Mouse (Mus musculus) cerebellum, postnatal 25 days (tissue): ENCODE measurements around the gene Bola1.
"Not testable (repeated sequence)": the region's sequence is repeated elsewhere in the genome, so short reads cannot be mapped to it uniquely, and the experiment has no call there.

Source experiments
- DNase-seq, 2 experiments: peaks; one replicate each; pipeline ENCODE4 v3.0.0; 2021; ENCODE audit warnings: mixed read lengths in 2 of 2

Gene Bola1

DNA sequence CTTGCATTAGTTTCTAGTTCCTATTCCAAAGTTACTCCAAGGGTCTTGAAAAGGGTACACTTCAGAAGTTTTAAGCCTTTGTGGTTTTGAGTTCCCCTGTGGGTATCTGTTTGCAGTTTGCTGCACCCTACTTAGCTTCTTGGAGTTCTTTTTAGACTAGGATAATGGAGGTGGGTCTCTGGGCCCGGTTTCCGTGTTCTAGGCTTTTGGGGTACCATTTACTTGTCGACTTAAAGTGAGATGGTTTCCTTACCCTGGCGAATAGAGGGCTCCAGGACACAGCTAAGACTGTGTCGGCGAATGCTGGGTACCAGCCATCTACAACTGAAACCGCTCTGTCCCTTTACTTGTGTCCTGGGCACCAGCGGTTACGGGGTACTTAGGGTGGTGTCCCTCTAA, 2.1 kb upstream of the Bola1 start:
- DNase-seq: peak; percentile 31 to 33

DNA sequence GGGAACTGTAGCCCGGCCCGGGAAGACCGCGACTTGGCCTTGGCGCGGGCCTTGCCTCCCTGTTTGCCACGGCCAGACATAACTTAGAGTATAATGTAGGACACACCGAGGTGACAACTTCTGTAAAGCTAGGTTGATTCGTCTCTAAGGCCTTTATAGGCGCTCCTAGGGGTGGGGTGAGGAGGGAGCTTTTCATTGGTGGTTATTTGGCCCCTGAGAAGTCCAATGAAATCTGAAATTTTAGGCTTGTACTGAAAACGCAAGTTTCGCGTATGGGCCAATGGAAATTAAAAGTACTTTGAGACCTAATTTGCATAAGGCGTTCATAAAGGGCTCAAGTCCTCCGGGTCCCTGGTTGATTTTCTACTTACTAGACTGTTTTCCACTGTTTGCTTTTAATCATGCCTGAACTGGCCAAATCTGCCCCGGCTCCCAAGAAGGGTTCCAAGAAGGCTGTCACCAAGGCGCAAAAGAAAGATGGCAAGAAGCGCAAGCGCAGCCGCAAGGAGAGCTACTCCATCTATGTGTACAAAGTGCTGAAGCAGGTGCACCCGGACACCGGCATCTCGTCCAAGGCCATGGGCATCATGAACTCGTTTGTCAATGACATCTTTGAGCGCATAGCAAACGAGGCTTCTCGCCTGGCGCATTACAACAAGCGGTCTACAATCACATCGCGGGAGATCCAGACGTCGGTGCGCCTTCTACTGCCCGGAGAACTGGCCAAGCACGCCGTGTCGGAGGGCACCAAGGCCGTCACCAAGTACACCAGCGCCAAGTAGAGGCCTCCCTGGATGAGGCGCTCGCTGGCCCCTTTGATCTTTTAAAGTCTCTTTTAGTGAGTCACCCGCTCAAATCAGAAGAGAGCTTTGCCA, 1.5 kb upstream of the Bola1 start, which contains the start of the genes Hist2h2ac and Hist2h2be:
Gene Hist2h2ac (minus strand): TSS at position 116 of the 875 bp plus-strand sequence.
Gene Hist2h2be (plus strand): TSS at position 355 of the 875 bp plus-strand sequence.
- DNase-seq: peak; percentile 85 to 87

DNA sequence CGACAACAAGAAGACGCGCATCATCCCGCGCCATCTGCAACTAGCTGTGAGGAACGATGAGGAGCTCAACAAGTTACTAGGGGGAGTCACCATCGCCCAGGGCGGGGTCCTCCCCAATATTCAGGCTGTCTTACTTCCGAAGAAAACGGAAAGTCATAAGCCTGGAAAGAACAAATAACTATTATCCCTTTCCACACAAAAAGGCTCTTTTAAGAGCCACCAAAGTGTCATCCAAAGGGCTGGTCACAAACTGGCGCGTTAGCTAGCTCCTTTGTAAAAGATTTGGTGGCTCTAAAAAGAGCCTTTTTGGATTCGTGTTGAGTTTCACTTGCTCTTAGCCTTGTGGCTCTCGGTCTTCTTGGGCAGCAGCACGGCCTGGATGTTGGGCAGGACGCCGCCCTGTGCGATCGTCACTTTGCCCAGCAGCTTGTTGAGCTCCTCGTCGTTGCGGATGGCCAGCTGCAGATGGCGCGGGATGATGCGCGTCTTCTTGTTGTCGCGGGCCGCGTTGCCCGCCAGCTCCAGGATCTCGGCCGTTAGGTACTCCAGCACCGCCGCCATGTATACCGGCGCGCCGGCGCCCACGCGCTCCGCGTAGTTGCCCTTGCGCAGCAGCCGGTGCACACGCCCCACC, 739 bp upstream of the Bola1 start:
- DNase-seq: peak in 1 of 2 experiments; percentile 83

DNA sequence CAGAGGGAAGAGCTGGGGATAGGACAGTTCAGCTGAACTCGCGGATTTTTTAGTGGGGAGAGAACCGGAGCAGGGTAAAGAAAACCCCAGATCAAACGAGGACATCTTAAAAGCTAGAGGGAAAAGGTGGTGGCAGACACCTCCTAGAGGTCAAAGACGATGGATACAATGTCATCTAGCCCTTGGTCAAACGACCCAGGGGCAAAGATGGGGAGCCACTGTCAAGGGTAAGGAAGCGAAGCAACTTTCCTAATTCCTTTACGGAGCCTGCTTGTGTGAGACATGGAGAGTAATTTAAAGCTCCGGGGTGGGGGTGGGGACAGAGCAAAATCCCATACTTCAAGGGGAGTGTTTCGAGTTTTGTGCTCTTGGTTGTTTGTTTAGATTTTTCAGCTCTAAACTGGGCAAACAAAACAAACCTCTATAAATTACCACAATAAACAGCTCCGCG, 293 bp downstream of the Bola1 start:
- DNase-seq: peak; percentile 51 to 60

DNA sequence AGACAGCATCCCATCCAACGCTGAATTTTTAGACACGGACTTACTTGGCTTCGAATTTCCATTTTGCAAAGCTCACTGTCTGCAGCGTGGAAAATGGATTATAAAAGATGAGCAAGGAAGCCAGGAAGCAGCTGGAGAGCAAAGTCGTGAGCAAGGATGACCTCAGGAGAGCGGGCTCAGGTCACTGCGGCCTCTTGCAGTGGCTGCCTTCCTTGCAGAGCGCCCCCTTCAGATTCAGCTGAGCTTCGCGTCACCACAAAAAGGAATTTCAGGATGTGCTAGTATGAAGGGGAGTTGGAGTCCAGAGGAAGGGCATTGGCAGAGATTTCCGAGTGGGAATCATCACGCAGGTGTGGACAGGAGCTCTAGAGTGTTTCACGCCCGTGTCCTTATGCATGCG, 10.3 kb downstream of the Bola1 start:
- DNase-seq: peak in 1 of 2 experiments; percentile 46

DNA sequence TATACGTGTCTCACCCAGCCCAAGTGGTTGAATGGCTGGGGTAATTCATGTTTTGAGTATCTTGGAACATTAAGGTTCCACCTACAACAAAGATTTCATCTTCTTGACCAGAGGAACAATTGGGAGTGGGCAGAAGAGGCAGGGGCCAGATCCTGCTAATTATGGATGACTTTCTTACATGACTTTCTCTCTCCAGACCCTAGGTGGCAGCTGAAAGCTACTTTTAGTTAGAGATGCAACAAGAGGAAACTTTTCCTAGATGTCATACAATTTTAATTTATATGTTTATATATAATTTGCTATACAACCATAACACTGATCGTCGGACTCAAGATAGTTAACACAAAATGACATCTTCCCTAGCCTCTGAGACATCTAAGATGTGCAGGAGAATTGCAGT, 11.7 kb downstream of the Bola1 start:
- no peak for DNase-seq

DNA sequence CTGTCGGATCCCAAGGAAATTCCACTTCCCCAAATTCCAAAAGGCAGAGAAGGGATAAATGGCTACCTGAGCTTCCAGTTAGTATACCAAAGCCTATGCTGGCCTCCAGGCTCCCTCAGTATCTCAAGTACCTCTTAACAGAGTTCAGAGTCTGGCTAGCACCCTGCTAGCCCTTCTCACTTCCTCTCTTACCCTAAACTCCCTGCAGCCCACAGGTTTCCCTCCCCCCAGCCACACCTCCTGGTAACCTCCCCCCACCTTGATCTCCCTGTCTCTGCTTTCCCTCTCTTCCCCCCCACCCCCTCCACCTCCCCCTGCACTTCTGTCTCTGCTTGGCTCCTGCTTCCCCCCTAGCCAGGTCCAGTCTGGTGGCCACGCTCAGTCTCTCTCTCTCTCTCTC, 19.8 kb downstream of the Bola1 start:
- no peak for DNase-seq

DNA sequence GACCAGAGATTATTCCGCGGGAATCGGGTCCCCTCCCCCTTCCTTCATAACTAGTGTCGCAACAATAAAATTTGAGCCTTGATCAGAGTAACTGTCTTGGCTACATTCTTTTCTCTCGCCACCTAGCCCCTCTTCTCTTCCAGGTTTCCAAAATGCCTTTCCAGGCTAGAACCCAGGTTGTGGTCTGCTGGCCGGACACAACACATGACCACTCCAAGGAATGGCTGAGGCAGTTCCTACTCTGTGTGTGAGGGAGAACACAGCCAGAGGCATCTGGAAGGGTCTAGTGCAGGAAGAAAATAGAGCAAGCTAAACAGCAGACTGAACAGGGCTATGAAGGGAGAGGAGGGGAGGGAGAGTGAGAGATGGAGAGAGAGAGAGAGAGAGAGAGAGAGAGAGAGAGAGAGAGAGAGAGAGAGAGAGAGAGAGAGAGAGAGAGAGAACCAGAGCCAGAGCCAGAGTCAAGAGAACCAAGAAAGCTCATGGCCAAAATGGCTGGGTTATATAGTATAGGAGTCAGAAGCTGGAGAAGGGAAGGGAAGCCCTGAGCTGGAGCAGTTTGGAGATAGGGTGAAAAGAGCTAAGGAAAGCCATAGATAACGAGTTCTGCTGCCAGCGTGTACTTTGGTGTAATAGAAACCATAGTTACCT, 20.8 kb downstream of the Bola1 start:
- DNase-seq: not testable (repeated sequence)

DNA sequence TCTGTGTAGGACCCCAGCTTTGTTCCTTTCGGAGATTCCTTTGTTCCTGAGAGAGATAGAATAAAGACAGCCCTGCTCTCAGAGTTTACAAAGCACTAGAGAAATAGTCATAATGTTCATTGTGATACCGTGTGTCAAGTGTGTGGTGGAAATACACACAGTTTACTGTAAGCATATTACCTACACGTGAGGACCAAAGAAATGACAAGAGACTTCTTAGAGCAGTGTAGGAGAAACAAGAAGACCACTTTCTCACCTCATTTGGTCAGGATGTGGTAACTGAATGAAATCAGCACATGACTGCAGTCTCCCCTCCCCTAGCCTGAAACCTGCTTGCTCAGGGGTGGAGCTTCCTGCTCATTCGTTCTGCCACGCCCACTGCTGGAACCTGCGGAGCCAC, 21.3 kb downstream of the Bola1 start:
- no peak for DNase-seq

DNA sequence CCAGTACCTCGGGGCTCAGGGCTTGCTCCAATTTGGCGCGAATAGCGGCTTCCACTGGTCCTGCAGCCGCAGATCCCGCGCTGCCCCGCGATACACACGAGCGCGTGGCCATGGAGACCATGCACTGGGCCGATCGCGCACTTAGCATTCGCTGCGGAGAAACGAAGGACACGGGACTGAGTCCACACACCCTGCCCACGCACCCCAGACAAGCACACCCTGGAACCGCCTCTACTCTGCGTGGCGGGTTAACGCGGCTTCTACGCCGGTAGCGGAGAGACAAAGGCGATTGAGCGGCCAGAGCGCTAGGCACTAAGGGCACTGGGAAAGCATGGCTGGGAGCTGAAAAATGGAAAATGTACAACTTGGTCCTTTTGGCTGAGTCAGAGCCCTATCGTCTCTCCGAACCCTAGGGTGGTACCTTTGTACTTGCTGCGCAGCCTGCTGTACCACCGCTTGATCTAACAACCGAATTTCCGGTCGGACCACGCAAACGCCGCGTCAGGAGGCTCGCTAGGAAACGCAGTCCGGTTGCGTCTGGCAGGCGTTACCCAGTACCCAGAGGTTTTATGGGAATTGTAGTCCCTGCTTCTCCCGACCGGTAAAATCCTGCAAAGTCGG, 22.3 kb downstream of the Bola1 start:
- DNase-seq: peak; percentile 91 to 93

DNA sequence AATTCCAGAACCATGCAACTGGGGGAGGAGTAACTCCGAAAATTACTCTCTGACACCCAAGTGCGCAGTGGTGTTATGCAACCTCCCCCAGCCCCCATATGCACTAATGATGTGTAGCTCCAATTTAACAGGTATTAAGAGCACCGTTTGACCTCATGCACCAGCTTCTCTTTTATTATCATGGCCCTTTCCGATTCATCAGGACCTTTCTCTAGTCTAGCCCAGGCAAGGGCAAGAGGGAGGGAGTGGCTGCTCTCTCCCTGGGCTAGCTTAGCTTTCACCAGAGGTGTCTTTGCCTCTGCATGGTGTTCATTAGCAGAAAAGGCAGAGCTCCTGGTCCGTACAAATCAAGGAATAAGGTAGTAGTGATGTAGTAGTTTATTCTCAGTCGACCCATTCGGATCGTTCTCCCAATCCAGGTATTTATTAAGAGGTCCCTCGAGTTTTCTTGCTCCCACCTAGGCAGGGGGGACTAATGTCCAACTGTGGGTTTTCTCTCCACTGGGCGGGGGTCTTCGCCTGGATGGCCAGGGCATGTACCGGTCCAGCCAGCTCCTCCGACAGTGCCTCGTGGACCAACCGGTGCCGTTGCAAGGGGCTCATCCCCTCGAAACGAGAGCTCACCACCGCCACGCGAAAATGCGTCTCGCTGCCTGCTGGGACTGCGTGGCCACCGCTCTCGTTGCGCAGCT, 22.9 kb downstream of the Bola1 start:
- no peak for DNase-seq

DNA sequence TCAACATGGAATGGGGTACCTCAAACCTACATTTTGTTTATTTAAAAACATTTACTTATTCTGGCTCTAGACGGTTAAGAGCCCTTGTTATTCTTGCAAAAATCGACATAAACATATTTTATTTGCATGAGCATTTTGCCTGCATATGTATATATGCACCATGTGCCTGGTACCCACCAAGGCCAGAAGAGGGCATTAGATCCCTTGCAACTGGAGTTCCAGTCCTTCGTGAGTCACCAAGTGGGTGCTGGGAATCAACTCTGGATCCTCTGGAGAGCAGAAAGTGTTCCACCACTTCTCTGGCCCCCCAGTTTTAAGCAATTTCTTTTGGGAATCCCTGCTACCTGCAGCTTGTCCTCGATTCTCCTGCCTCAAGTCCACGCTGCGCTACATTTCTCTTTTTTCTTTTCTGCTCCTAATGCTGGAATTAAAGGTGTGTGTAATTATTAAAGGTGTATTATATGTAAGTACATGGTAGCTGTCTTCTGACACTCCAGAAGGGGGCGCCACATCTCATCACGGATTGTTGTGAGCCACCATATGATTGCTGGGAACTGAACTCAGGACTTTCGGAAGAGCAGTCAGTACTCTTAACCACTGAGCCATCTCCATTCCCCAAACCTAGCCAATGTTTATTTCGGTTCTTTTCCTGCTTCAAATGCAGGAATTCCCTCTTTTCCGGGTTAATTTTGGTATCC, 23.7 kb downstream of the Bola1 start:
- peak in 1 of 2 experiments; percentile 60 for DNase-seq

DNA sequence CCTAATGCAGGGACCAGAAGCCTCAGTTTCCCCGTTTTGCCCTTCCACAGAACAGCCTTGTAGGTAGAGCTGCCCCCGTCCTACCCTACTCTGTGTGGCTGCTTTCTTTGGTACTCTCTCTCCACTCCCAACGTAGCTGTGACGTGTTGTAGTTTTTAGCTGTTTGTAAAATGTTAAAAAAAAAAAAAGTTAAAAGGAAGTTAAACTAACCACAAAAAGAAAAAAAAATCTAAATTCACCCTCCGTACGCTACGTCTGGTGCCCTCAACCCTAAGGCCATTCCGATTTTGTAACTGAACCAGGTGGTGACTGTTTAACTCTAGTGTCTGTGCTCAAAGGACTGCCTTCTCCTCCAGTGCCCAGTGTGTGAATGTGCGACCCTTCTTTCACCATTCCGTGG, 24.5 kb downstream of the Bola1 start:
- no peak for DNase-seq

DNA sequence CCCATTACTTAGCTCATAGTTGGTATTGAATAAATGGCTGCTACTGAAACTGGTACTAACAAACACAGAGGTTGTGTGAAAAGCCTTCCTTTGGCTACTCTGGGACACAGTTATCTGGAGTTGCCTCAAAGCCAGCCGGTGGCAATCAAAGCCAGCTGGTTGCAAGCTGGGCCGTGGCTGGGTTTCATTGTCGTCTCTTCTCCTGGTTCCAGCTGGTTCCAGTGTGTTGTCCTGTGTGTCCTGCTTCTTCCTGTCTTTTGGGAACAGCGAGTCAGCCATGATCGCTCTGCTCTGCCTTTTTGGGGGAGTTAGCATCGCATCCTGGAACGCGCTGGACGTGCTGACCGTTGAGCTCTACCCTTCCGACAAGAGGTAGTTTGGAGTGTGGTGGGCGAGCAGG, 26.5 kb downstream of the Bola1 start:
- no peak for DNase-seq

DNA sequence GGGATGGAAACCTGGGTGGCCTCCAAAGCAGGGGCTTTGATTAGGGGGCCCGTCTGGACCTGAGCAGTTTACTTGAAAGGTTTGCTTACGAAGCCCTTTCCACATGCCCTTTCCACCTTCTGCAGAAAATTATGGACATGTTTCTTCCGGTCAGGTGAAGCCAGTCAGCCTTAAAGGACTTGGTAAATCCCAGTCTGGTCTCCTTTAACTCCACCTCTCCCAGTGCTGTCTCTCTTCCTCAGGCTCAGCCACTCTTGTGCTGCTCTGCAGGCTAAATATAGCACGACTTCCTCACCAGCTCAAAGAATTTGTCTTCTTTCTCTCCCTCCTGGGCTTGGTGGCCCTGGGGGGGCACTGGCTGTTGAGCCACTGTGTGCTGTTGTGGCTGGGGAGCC, 37.1 kb downstream of the Bola1 start:
- DNase-seq: peak; percentile 49 to 55

DNA sequence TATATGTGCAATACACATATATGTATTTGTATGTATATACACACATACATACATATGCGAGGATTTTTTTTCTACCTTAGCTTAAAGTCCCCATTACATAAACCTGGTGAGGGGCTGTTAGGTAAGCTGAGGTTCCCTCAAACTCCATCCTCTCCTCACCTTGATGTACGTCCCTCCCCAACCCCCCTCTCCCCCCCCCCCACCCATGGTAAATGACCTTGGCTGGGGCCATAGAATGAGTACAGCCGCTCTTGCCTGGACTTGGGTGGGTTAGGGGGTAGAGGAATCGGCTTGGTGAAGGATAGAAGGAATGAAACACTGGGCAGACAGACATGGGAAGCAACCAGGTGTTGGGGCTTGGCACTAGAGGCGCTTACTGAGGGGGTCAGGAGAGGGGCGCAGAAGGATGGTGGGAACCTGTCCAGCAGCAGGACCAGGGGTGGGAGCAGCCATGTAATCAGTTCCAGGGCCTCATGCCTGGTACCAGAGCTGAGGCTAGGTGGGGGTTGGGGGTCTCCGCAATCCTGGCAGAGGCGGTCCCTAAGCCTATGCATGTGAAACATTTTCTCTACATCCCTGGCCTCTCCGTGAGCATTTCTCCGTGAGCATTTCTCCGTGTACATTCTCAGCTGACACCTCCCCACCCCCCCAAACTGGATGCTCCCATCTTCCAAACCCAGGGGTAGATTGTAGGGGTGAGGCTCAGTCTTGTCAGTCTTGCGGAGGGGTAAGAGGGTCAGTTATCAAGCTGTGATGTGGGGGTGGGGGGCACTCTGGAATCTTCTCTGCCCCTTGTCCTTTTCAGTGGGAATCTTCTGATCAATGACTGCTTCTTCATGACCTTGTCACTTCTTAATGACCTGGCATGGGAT, 37.8 kb downstream of the Bola1 start:
- peak; percentile 59 to 72 for DNase-seq

DNA sequence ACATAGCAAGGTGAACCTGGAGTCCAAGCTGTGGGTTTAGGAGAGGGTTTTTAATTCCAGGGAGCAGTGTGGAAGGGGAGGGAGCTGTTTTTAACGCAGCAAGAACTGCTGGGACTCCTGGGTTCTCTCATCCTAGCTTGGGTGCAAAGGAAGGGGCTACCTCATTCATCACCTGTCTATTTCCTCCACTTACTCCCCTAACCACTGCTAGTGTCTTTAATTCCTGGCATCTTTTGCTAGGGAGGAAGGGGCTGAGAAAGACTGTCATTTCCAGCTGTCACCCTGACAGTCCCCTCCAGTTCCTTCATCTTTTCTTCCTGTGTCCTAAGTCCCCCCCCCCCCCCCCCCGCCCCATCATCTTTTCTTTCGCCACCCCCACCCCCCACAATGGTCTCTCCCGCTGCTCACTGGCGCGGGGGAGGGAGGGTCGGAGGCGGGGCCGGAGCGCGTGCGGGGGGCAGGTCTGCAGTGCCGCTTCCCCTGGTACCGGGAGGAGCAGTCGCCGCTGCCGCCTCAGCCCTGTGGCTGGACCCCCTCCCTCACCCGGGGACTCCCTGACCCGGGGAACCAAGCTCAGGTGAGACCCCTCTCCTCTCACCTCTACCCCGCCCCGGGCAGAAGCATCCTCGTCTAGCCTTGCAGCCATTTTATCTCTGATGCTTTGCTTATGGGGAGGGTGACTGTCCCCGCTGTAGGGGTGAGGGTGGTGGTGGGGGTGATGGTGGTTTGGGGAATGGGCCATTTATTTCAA, 38.6 kb downstream of the Bola1 start, which contains the start of gene Sv2a:
Gene Sv2a (plus strand): TSS at position 425 of the 751 bp plus-strand sequence.
- peak; percentile 90 to 95 for DNase-seq

DNA sequence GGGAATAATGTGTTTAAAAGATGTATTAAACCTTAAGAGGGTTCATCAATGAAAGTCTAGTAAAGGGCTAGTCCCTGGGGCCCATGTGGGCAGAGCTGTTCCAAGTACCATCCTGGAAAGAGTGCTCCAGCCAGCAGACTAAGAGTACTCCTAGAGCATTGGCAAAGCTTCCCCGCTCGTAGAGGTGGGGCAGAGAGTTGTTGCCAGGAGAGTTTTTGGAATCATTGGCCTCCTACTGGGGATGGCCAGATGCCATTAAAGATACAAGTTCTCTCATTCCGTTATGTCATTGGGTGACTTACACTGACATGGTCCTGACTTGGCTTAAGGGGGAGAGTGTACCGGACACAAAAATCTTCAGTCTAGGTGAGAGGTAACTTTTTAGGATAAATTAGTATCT, 40.0 kb downstream of the Bola1 start:
- peak; percentile 52 to 76 for DNase-seq

DNA sequence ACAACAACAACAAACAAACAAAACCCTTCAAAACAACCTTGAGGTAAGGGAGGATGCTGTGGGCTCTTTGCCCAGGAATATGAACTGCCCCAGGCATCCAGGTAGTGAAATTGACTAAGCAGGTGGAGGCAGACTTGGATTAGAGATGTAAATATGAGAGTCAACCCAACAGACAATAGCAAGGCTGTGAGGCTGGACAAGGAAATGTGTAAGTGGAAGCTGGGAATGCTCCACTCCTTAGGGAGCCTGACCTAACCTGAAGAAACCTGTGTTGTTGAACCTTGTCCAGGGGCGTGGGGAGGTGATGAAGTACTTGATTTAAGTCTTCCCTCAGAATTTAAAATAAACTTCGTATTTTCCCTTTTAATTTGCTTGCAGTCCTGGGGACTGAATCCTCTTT, 40.6 kb downstream of the Bola1 start:
- DNase-seq: no peak

DNA sequence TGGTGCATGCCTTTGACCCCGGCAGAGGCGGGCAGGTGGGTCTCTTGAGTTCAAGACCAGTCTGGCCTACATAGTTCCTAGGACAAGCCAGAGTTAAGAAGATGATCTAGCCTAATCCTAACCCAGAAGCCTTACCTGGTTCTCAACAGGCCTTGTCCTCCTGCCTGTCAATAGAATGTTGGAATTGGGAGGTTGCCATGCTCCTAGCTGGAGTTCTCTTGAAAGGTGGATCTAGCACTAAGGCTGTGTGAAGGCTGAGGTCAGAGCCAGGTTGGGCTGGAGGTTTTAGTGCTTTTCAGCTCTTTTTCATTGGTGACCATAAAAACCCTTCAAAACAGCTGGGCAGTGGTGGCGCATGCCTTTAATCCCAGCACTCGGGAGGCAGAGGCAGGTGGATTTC, 41.1 kb downstream of the Bola1 start:
- no peak for DNase-seq
